Mouse (Mus musculus) 3134 (cell line): Measurements from ENCODE around the gene Defa32.
"Not testable (repeated sequence)": the region's sequence is repeated elsewhere in the genome, so short reads cannot be mapped to it uniquely, and the experiment has no call there.

ENCODE experiments used
- DNase-seq: peaks from one replicate; pipeline ENCODE4 v3.0.0-alpha.2; 2011; ENCODE audit warnings: low spot score; ENCODE audit not compliant: insufficient read length; ENCODE audit errors: extremely low read depth

Defa32 gene

GRCm38 (mm10) chr8:21528732-21529131, at the start of gene Defa32:
Defa32 (plus strand) TSS chr8:21529032.
- not testable (repeated sequence) for DNase-seq

DNA sequence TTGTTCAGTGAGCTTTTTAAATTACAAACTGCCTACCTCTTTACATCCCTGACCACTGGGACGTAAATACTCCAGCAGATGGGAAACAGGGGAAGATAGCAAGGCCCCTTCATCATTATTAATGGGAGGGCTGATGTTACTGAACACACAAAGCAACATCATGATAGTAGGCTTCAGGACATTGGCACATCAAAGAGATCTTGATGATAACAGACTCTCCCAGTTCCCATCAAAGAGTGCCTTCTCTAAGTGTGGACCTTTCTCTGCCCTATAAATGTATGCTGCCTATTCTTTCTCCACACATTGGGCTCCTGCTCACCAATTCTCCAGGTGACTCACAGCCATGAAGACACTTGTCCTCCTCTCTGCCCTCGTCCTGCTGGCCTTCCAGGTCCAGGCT, 19.9 kb upstream of the Defa32 start, which contains the start of gene Defa20:
TSS of gene Defa20 (plus strand) at position 301 of the 400 bp plus-strand sequence.
- DNase-seq: not testable (repeated sequence)

DNA sequence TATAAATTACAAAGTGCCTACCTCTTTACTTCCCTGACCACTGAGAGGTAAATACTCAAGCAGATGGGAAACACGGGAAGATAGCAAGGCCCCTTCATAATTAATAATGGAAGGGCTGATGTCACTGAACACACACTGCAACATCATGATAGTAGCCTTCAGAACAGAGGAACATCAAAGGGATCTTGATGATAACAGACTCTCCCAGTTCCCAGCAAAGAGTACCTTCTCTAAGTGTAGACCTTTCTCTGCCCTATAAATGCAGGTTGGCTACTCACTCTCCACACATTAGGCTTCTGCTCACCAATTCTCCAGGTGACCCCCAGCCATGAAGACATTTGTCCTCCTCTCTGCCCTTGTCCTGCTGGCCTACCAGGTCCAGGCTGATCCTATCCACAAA, 36.3 kb downstream of the Defa32 start, which contains the start of gene Defa37:
TSS of gene Defa37 (plus strand) at position 301 of the 400 bp plus-strand sequence.
- DNase-seq: not testable (repeated sequence)
